Mouse (Mus musculus) MEL (cell line): ENCODE measurements around the gene Ccnt2.

ENCODE experiments used
- CTCF ChIP-seq, 3 experiments: IDR thresholded peaks in 2 of 3; conservative IDR thresholded peaks in 1 of 3; 2 replicates each; pipeline ENCODE4 v1.5.1; 2011 to 2012; ENCODE audit warnings: low read length in 3 of 3, low read depth in 2 of 3, mild to moderate bottlenecking in 2 of 3, improper control_type of control experiment in 1 of 3, inconsistent platforms in 1 of 3, mixed read lengths in 1 of 3, moderate library complexity in 1 of 3; ENCODE audit not compliant: control insufficient read depth in 1 of 3, insufficient read depth in 1 of 3, poor library complexity in 1 of 3, severe bottlenecking in 1 of 3
- E2F4 ChIP-seq: IDR thresholded peaks from 2 replicates; pipeline ENCODE4 v1.6.1; 2011; ENCODE audit warnings: low read depth, low read length, improper control_type of control experiment, borderline replicate concordance
- ELF1 ChIP-seq: IDR thresholded peaks from 2 replicates; pipeline ENCODE4 v1.6.1; 2014; ENCODE audit warnings: low read depth, mild to moderate bottlenecking, inconsistent platforms, low read length, improper control_type of control experiment, moderate library complexity
- NELFE ChIP-seq: IDR thresholded peaks from 2 replicates; pipeline ENCODE4 v1.6.1; 2011; ENCODE audit warnings: low read depth, low read length, improper control_type of control experiment
- NRF1 ChIP-seq: IDR thresholded peaks from 2 replicates; pipeline ENCODE4 v1.6.1; 2014; ENCODE audit warnings: low read depth, mild to moderate bottlenecking, inconsistent platforms, low read length, improper control_type of control experiment, moderate library complexity; ENCODE audit not compliant: poor library complexity, insufficient read depth, severe bottlenecking
- POLR2A ChIP-seq, 2 experiments: IDR thresholded peaks; 2 replicates each; pipeline ENCODE4 v1.6.1; 2011 to 2012; ENCODE audit warnings: low read length in 2 of 2, mild to moderate bottlenecking in 2 of 2, control low read depth in 1 of 2, improper control_type of control experiment in 1 of 2, low read depth in 1 of 2, moderate library complexity in 1 of 2; ENCODE audit not compliant: control insufficient read depth in 1 of 2, insufficient read depth in 1 of 2, poor library complexity in 1 of 2
- UBTF ChIP-seq: IDR thresholded peaks from 2 replicates; pipeline ENCODE4 v1.6.1; 2012; ENCODE audit warnings: low read depth, mild to moderate bottlenecking, inconsistent platforms, low read length, improper control_type of control experiment, moderate library complexity, borderline replicate concordance; ENCODE audit not compliant: insufficient read depth
- ZNF384 ChIP-seq: IDR thresholded peaks from 2 replicates; pipeline ENCODE4 v1.6.1; 2012; ENCODE audit warnings: low read depth, mild to moderate bottlenecking, inconsistent platforms, low read length, improper control_type of control experiment

GRCm38 (mm10) chr1:127802916-127803315 is 29.0 kb downstream of the Ccnt2 start:
- TF ChIP-seq CTCF (IDR thresholded peaks at IDR 0.05 in 2 of 3, conservative IDR thresholded peaks at IDR 0.05 in 1 of 3; ENCODE audit: control insufficient read depth in 1 of 3, insufficient read depth in 1 of 3, low read depth in 2 of 3, low read length in 3 of 3, poor library complexity in 1 of 3, severe bottlenecking in 1 of 3) (no peak), POLR2A (IDR thresholded peaks at IDR 0.05; ENCODE audit: control insufficient read depth in 1 of 2, insufficient read depth in 1 of 2, low read depth in 1 of 2, low read length in 2 of 2, poor library complexity in 1 of 2) (no peak), NELFE (no peak), E2F4 (no peak), ZNF384 (no peak), UBTF (no peak), NRF1 (no peak), ELF1 (no peak)
